Mouse (Mus musculus) lung, embryonic 16.5 days (tissue): ENCODE data around the gene BC048562. TPM values are rescaled to one million over a fixed set of nuclear protein-coding genes. Genes with fewer than 3 reads are reported as not detected.

Experiments used
- ATAC-seq: fragments of 200-750 bp; cut with Nextera tagmentation; 2 replicates; pipeline ENCODE4 v1.8.0; 2017; ENCODE audit warnings: low read depth, mild to moderate bottlenecking, moderate library complexity
- H3K27ac ChIP-seq: fragments of 300-500 bp; sonication (generic); 2 replicates; pipeline ENCODE4 v1.5.1; 2014; ENCODE audit warnings: mild to moderate bottlenecking, control low read depth, low read length
- H3K27me3 ChIP-seq: fragments of 300-500 bp; sonication (generic); 2 replicates; pipeline ENCODE4 v1.6.1; 2014; ENCODE audit warnings: low read depth, low read length, mixed read lengths; ENCODE audit not compliant: control insufficient read depth, insufficient read depth
- H3K36me3 ChIP-seq: fragments of 300-500 bp; sonication (generic); 2 replicates; pipeline ENCODE4 v1.6.1; 2014; ENCODE audit warnings: low read length; ENCODE audit not compliant: control insufficient read depth, insufficient read depth
- H3K4me1 ChIP-seq: fragments of 300-500 bp; sonication (generic); replicated peaks from 2 replicates; pipeline ENCODE4 v1.6.1; 2014; ENCODE audit warnings: low read length, mixed read lengths; ENCODE audit not compliant: control insufficient read depth, insufficient read depth
- H3K4me2 ChIP-seq: fragments of 300-500 bp; sonication (generic); 2 replicates; pipeline ENCODE4 v1.6.1; 2014; ENCODE audit warnings: low read depth, low read length, control low read depth
- H3K4me3 ChIP-seq: fragments of 300-500 bp; sonication (generic); 2 replicates; pipeline ENCODE4 v1.5.1; 2014; ENCODE audit warnings: mild to moderate bottlenecking, low read length, control low read depth
- H3K9ac ChIP-seq: fragments of 300-500 bp; sonication (generic); 2 replicates; pipeline ENCODE4 v1.6.1; 2014; ENCODE audit warnings: low read length, control low read depth
- H3K9me3 ChIP-seq: fragments of 300-500 bp; sonication (generic); 2 replicates; pipeline ENCODE4 v1.6.1; 2016; ENCODE audit warnings: low read length; ENCODE audit not compliant: control insufficient read depth
- WGBS: fragments of 180-500 bp; shearing (Covaris S2); extraction: QIAGEN DNeasy Blood & Tissue Kit; methylation state at CpG from one replicate; pipeline ENCODE4 v1.1.7; 2014; 5-methylcytosine and 5-hydroxymethylcytosine counted together
- polyA plus RNA-seq: library from polyadenylated mRNA; unstranded; fragments of >200 nt; fragmentation: Nextera tagmentation; extraction: Ambion mirVana; gene quantifications from 2 replicates; pipeline ENCODE4 v1.2.1, GENCODE M21; 2015

Gene BC048562
- polyA plus RNA-seq, 1 experiment from 2014 or later, result not detected

DNA sequence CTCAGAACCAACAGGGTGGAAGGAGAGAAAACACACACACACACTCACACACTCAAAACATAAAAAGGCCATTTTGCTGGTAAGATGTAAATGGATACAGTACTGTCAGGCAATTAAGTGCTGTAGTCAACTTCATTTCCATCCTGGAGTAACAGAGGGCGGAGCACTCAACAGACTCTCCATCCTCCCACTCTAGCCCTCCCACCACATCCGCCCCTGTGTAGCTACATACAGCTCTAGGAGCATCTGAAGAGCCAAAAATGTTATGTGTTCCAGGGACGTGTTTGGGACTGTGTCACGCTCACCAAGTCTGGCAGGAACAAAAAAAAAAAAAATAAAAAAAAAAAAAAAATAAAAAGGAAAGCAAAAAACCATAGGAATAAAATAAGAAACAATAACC is 33.2 kb upstream of the BC048562 start:
- Histone ChIP-seq H3K27ac (no peak overlapping the region), H3K4me3 (no peak overlapping the region), H3K9ac (no peak overlapping the region), H3K27me3 (no peaks in the 10 kb centered on the region), H3K9me3 (no peaks in the 10 kb centered on the region), H3K4me1 (no peaks in the 10 kb centered on the region), H3K36me3 (no peaks in the 10 kb centered on the region), H3K4me2 (no peak overlapping the region)
- ATAC-seq, result no peak
- 62% methylated on average over 4 of the region's 4 CpGs for WGBS

- 67% methylated on average over 8 of the region's 8 CpGs for WGBS
- Histone ChIP-seq H3K27me3 (no peaks in the 10 kb centered on the region), H3K4me3 (no peak overlapping the region), H3K4me2 (no peak overlapping the region), H3K4me1 (no peaks in the 10 kb centered on the region), H3K27ac (no peak overlapping the region), H3K36me3 (no peaks in the 10 kb centered on the region), H3K9ac (no peak overlapping the region), H3K9me3 (no peaks in the 10 kb centered on the region)
- no peak for ATAC-seq
These were observed 31.8 kb upstream of the BC048562 start for GRCm38 (mm10) chr9:108404451-108404850.

DNA sequence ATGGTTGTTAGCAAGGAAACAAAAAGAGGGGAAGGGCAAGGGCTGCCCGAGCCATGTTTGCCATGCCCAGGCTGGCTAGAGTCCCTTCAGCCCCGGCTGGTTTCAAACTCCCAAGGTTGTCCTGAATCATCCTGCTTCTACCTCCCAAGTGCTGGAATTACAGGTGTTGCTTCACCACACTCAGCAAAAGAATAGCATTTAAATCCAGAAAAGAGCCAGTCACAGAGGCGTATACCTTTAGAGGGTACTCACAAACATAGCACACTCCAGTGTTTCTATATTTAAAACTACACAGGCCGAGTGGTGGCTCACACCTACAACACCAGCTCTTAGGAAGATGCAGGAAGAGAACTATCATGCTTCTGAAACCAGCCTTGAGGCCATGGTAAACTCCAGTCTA is 26.7 kb upstream of the BC048562 start:
- Histone ChIP-seq H3K9ac (no peak overlapping the region), H3K4me2 (no peak overlapping the region), H3K9me3 (peaks cover 2% of the 10 kb centered on the region; the same call in 1 of the 2 replicates), H3K27ac (no peak overlapping the region), H3K36me3 (no peaks in the 10 kb centered on the region), H3K4me1 (no peaks in the 10 kb centered on the region), H3K4me3 (no peak overlapping the region), H3K27me3 (no peaks in the 10 kb centered on the region)
- ATAC-seq, result no peak
- WGBS, result 79% methylated on average over 4 of the region's 4 CpGs

DNA sequence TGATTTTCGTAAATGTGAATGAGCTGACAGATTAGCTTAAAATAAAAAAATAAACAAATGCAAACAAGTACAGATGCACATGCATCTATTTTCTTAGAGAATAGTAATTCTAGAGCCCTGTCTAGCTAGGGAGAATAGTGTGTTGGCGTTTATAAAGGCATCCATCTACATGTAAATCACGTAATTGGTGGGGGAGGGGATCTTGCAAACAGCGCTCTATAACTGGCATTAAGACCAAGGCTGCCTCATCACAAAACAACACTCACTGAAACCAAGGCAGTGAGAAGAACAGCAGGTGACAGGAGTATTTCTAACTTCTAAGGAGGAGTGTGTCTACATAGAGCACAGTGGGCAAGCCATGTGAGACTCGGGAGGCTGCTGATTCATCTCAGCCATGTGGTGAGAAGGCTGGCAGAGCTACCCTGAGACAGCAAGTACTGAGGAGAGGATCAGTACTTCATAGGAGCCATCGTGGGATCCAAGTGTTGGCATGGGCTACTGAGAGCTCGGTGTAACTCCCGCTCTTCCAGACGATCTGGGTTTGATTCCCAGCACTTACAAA is 24.8 kb upstream of the BC048562 start:
- H3K9ac ChIP-seq, result no peak overlapping the region
- H3K4me1 ChIP-seq, result no peaks in the 10 kb centered on the region
- H3K4me2 ChIP-seq, result no peak overlapping the region
- ATAC-seq, result no peak
- no peak overlapping the region for H3K27ac ChIP-seq
- no peak overlapping the region for H3K4me3 ChIP-seq
- peaks cover 2% of the 10 kb centered on the region; the same call in 1 of the 2 replicates for H3K9me3 ChIP-seq
- WGBS, result 77% methylated on average over 9 of the region's 9 CpGs
- no peaks in the 10 kb centered on the region for H3K27me3 ChIP-seq
- H3K36me3 ChIP-seq, result no peaks in the 10 kb centered on the region

DNA sequence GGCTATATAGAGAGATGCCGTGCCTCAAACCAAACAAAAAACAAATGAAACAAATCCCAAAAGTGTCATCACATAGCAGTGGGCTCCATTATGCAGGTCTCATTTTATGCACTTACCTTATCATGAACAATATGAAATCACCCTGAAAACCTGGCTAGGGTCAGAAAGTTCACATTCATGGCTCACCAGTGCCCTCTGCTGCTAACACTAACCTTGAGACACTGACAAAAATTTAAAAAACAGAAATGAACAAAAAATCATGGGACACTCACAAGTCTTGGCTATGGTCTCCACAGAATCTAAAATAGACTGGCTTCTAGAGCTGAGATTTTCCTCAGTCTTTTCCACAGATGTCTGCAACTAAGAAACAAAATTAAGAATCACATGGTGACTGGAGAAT is 24.1 kb upstream of the BC048562 start:
- Histone ChIP-seq H3K4me3 (no peak overlapping the region), H3K27ac (no peak overlapping the region), H3K9ac (no peak overlapping the region), H3K36me3 (no peaks in the 10 kb centered on the region), H3K4me2 (no peak overlapping the region), H3K9me3 (peaks cover 2% of the 10 kb centered on the region; the same call in 1 of the 2 replicates), H3K4me1 (no peaks in the 10 kb centered on the region), H3K27me3 (no peaks in the 10 kb centered on the region)
- no peak for ATAC-seq
- 68% methylated on average over 1 of the region's 1 CpGs for WGBS

- ATAC-seq, result no peak
- no peak within 1 kb of the TSS for H3K27ac ChIP-seq
These were observed 7.9 kb upstream of the BC048562 start, which contains the start of gene Ccdc36 for GRCm38 (mm10) chr9:108428384-108428783. Gene Ccdc36, minus strand, starts transcription at chr9:108428484.

GRCm38 (mm10) chr9:108431431-108432067 is 4.7 kb upstream of the BC048562 start:
- H3K4me1 ChIP-seq, result no peaks in the 10 kb centered on the region
- no peaks in the 10 kb centered on the region for H3K27me3 ChIP-seq
- peak overlapping the region; percentile 57 for H3K9ac ChIP-seq
- H3K4me3 ChIP-seq, result peak overlapping the region; percentile 45
- no peaks in the 10 kb centered on the region for H3K36me3 ChIP-seq
- no peak overlapping the region for H3K27ac ChIP-seq
- peak; percentile 88 for ATAC-seq
- H3K9me3 ChIP-seq, result no peaks in the 10 kb centered on the region
- peak overlapping the region; percentile 52 for H3K4me2 ChIP-seq
- WGBS, result 33% methylated on average over 32 of the region's 32 CpGs

More at GRCm38 (mm10) chr9:108428384-108428783, 7.9 kb upstream of the BC048562 start, which contains the start of gene Ccdc36:
- no peak within 1 kb of the TSS for H3K4me3 ChIP-seq
- H3K9me3 ChIP-seq, result no peaks in the 10 kb centered on the region
- no peaks in the 10 kb centered on the region for H3K4me1 ChIP-seq
- H3K9ac ChIP-seq, result no peak within 1 kb of the TSS
- no peaks in the 10 kb centered on the region for H3K36me3 ChIP-seq
- no peak within 1 kb of the TSS for H3K4me2 ChIP-seq
- no peaks in the 10 kb centered on the region for H3K27me3 ChIP-seq

DNA sequence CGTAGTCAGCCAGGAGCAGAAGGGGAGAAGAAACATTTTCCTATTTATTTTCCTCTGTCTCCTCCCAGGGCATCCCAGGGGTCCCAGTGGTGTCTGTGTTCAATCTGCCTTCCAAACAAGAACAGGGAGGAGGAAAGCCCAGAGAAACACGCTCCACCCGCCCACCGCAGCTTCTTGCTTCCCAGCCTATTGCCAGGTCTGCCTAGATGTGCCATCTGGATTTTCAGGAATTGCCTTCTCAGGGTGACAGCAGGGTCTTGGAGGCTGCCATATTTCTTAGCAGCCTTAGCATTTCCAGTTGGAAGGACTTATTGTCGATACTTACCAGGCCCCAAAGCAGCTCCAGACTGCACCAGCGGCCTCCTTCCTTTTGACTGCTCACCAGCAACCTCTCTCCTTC is 2.9 kb downstream of the BC048562 start:
- no peak overlapping the region for H3K9ac ChIP-seq
- H3K4me2 ChIP-seq, result no peak overlapping the region
- H3K27ac ChIP-seq, result no peak overlapping the region
- H3K4me1 ChIP-seq, result peaks cover 14% of the 10 kb centered on the region
- H3K9me3 ChIP-seq, result no peaks in the 10 kb centered on the region
- H3K4me3 ChIP-seq, result no peak overlapping the region
- H3K27me3 ChIP-seq, result no peaks in the 10 kb centered on the region
- ATAC-seq, result no peak
- WGBS, result 84% methylated on average over 6 of the region's 6 CpGs
- no peaks in the 10 kb centered on the region for H3K36me3 ChIP-seq

GRCm38 (mm10) chr9:108440485-108440884 is 4.2 kb downstream of the BC048562 start:
- Histone ChIP-seq H3K4me3 (no peak overlapping the region), H3K4me1 (peaks cover 16% of the 10 kb centered on the region), H3K27ac (no peak overlapping the region), H3K4me2 (no peak overlapping the region), H3K27me3 (no peaks in the 10 kb centered on the region), H3K36me3 (no peaks in the 10 kb centered on the region), H3K9ac (no peak overlapping the region), H3K9me3 (no peaks in the 10 kb centered on the region)
- WGBS, result 60% methylated on average over 5 of the region's 5 CpGs
- ATAC-seq, result no peak
